Mouse (Mus musculus) 416B (cell line): ENCODE measurements at regions not wholly inside any gene's neighbourhood (a gene's known extent, or its start where the extent isn't known, plus 50 kb on each side); places are given as distances from the start of the nearest gene placed in this dataset.

Source experiments
- DNase-seq: peaks from one replicate; pipeline ENCODE4 v3.0.0; 2011; ENCODE audit warnings: low read depth

DNA sequence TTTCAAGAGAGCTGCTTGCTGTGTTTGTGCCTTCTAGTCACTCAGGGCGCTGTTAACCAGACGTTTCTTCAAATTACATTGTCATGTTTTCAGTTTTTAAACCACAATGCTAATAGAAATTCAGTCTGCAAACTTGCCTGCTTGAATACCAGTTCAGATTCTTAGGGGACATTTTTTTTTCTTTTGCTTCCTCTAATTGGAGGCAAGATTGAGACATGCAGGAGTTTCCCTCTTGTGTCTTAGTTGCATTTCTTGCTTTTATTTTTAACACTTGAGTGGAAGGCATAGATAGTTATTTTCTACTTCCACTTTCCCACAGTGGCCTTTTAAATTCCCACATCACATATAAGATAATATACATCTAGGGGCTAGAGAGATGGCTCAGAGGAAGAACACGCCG, 246.8 kb downstream of the Grpr start:
- DNase-seq: no peak

DNA sequence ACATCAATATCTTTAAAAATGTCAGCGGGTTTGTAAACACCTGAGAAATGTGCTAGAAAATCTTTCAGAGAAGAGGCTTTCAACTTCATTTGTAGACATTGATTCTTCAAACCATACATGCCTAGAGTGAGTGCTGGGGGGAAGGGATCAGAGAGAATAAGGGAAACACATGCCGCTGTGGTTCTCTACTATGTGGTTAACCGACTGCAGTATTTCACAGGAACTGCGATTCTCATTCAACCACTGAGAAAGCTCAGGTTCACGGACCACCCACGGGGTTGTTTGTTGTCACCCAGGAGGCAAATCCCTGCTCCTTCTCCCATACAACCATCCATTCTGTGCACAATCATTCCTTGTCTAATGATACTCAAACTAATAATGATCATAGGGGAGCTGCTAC, 248.4 kb downstream of the Grpr start:
- DNase-seq: peak; percentile 5

DNA sequence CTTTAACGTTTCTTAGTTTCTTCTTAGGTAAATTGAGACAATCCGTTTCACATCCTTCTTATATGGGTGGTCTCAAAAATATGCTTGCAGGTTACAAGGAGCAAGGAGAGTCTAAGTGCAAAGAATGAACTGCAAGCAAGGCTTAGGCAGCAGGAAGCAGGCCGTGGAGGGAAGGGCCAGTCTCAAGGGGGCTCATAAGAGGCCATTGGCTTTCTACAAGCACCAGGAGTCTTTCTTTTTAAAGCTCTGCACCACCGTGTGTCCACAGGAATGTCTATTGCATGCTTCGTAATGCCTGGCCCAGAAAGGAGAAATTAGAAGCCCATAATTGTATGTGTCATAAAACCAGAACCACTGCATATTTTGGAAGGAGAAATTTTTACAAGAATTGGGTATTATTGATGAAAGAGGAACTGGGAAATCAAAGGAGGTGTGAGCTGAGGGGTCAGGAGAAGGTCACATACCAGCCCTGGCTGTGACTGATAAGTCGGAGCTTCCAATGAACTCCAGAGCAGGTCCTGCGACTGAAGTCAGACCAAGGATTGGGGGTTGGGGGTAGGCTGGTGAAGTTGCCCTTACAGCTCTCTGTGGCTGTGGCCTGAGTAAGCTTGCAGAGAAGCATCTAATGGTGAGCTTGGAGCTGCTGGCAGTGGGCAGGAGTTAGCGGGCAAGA, 252.4 kb downstream of the Grpr start:
- DNase-seq: no peak

DNA sequence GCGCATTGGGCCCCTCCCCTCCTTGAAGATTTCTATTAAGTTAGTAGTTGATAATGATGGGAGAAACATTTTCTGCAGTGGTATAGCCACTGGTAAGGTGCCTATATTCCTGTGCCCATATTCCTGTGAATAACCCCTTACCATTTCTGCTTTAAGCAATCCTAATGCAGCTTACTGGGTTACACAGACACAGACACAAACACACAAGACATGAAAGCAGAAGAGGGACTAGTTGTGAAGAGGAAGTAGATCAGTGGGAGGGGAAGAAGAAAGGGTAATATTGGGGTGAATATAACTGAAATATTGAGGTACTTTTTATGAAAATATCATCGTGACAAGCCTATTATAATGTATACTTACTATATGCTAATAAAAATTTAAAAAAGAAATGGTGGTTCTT, 288.2 kb downstream of the Grpr start:
- no peak for DNase-seq

DNA sequence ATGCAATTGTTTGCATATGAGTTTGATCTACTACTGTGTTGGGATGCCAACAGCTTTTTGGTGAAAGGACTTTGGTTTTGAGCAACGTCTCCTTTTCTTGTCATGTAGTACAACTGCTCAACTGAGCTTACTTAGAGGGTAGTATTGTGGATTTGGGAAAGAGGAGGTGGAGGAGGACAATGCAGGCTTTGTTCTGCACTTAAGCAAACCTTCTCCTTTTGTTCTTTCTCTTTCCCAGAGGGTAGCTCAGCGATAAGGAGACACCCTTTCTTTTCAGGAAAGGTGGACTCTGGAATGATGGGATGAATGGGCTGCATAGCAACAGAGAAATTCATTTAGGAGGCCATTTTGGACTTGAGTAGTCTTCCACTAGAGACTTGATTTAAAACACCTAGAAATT, 288.6 kb upstream of the S100g start:
- no peak for DNase-seq

DNA sequence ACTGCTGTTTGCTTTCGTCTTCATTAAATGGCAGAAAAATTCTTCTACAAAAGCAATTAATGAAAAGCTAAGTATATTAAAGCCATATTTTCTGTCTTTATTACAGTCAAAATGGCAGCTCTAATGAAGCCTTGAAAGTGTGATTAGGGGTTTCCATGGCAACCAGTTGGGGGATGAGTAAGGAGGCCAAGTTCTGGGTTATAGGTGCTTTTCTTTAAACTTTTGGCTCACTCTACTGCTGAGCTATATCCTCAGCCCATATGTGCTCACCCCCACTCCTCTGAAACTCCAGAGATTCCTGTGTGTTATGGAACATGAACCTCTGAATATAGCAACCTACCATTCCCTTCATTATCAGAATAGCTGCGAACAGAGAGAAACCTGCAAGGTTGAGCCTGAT, 240.9 kb upstream of the S100g start:
- no peak for DNase-seq

DNA sequence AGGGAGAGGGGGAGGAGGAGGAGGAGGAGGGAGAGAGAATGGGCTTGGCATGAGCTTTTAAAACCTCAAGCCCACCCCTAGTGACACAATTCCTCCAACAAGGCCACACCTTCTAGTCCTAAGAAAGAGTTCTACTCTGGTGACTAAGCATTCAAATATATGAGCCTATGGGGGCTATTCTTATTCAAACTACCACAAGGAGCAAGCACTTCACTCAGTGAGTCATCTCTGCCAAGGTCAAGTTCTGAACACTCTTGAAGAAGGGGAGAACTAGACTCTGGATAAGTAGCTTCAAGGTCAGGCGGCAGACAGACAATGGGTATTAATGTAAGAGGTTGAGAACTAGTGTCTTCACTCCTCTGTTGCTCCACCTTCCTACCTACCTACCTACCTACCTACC, 239.0 kb upstream of the S100g start:
- DNase-seq: peak; percentile 1

DNA sequence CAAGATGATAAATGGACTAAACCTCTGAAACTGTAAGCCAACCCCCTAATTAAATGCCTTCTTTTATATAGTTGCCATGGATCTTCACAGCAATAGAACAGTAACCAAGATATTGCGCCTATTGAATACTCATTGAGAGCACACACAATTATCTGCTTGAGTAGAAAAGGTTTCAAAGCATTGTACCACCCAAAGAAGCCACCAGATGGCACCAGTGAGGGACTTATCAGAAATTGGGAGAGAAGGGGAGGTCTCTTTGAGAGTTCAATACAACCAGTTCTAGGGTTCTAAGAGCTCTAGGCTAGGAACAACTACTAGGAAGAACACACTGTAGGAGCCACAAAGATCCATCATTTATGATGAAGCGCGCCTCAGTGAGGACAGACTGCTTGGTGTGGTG, 217.2 kb upstream of the S100g start:
- peak; percentile 1 for DNase-seq

DNA sequence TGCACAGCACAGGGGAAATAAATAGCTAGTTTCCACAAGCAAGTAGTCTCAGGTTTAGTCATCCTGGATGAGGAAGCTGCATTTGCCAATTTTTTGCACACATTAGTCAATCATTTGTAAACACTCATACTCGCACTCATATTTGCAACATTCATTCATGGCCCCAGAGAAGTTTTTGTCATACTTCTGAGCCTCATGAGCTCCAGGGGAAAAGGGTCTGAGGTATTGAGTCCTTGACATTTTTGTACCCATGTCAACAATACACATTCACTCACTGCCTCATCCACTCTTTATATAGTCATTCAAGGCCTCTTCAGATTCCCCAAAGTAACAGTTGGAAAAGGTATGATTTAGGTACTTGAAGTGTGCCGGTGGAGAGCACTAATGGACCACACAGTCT, 200.4 kb upstream of the S100g start:
- no peak for DNase-seq

DNA sequence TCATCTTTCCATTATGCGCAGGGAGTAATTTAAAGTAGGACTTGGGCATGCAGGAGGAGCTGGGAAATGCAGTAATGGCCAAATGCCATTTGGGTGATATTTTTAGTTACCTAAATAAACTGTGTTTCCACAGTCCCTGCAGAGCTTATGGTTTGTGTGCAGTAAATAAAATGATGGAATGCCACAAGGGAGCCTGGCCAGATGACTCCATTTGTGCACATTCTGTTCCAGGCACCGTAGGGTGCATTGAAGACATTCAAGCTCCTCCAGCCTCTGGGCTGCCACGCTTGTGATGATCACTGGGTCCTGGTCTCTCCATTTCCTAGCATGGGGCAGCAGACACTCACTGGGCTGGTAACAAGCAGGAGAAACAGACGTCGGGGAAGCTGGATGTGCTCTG, 190.9 kb upstream of the S100g start:
- no peak for DNase-seq

DNA sequence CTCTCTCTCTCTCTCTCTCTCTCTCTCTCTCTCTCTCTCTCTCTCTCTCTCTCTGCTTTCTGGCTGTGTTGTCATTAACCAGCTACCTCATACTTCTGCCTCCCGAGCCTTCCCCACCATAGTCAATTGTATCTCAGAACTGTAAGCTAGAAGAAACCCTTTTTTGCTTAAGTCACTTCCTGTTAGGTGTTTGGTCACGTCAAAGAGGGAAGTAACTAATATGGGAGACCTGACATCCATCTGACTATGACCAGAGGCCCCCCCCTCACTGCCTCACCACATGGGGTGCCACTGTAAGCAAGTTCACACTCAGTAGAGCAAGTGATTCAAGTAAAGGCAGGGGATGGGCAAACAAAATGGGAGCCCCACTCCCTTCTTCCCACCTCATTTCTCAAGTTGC, 187.6 kb upstream of the S100g start:
- DNase-seq: peak; percentile 7

DNA sequence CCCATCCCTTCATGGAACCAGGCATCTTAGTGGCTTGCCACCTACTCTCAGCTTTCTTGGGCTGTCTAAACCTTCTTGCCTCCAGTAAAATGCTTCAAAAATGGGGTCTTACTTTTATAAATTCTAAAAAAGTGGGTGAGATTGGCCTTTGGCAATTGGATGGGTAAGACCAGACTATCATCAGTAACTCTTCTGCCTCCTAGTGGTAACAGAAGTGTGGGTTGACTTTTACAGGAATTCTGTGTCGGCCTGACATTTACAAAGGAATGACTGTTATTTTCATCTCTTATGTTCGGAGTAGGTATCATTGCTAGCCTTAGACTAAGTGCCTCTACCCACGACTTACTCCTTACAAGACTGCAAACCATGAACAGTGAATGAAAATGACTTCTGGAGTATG, 180.1 kb upstream of the S100g start:
- peak; percentile 14 for DNase-seq

DNA sequence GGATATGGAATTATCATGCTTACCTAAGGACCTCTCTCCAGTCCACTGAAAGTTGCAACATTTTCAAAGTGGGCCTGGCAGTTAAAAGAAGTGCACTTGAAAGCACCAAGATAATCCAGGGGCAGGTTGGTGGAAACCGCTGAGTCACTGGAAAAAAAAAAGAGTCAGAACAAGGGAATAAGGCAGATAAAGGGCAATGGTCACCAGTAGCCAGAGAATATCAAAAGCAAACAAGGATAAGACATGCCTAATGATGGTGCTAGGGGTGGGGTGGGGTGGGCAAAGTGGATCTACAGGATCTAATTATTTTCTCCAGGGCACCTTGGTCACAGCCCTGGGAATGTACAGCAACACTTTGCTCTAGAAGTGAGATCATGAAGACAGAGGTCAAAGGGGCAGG, 175.1 kb upstream of the S100g start:
- DNase-seq: peak; percentile 18

DNA sequence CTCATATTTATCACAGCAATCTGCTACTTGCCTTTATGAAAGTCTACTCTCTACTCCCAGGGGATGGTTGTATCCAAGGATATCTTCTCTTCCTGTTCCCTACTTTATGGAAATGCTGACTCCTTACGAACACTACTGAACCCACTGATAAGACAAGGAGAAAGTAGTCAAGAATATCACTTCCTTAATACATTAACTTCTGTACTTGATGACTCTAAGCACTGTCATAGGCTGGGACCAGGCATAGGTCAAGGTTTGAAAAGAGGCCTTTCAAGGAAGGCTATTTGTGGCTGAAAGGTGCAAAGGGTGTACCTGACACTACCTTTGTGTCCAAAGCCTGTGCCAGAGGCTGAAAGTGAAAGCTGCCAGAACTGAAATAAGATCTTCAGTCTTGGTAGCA, 164.2 kb upstream of the S100g start:
- DNase-seq: no peak

DNA sequence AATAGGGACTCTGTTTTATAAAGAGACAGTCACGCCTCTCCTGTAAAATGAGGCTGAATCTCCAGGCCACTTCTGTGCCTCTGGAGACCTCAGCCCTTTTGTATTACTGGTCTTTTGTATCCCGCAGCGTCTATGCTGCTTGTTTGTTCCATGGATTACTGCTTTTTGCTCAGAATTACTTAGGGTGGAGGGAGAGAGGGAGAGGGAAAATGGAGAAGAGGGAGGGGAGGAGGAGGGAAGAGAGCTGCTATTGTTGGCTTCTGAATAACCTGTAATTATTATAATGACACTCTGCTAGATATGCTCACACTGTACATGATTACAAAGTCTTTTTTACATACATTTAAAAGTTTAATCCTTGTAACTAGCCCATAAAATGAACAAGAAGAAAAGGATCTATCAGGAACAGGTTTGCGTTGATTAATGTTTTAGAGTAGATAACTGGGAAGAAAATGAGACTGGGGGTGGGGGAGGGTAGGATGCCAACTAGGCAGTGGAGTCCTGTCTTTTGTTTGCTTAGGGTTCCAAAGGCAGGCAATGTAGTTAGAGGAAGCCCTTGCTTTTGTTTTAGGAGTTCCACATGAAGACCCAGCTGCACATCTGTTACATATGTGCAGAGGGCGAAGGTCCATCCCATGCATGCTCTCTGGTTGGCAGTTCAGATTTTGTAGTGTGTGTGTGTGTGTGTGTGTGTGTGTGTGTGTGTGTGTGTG, 153.4 kb upstream of the S100g start:
- DNase-seq: no peak

DNA sequence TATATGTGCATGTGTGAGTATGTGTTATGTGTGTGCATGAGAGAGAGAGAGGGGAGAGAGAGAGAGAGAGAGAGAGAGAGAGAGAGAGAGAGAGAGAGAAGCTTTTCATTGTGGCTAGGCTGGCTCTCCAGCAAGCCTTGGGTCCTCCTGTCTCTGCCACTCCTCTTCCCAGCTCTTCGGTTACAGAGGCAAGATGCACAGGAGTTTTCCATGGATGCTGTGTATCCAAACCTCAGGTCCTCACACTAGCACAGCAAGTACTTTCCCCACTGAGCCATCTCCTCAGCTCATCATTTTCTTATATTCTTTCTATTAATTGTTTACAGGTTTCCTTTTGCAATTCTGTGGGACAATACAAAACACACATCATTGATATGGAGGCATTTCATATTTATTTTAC, 152.8 kb upstream of the S100g start:
- no peak for DNase-seq

DNA sequence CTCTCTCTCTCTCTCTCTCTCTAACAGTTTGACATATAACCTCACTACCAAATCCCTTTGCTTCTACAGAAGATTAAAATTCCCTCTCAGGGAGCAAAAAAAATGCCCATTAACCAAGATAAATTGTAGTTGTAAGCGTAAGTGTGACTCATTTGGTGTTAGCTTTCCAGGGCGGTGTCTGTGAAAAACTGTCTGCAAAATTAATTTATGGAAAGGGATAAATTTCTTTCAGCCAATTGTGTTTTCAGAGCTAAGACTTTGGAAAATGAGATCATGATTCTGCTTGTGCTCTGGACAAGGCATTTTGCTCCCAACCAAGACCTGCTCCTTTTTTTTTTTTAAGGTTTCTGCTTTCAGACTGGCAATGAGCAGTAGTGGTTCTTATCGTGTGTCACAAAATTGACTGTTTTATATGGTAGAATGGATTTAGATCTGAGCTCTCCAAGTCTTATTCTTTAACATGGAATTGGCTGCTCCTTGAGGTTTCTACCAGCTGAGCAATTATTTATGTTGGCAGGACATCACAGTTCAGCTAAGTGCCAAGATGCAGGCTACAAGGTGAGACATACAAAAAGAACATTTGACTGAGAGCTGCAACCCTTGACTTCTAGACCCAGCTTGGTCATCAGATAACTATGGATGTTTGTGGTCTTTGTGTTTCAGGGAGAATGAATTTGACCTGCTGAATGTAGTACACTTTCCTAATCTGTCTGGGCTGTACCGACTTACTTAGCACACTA, 130.8 kb upstream of the S100g start:
- no peak for DNase-seq
